Mouse (Mus musculus) cerebellum, adult 9-11 months (tissue): ENCODE data around the gene 4833439L19Rik.

Source experiments
- DNase-seq: peaks from one replicate; pipeline ENCODE4 v3.0.0; 2022

4833439L19Rik gene

GRCm38 (mm10) chr13:54504611-54505260 lies 60.5 kb downstream of the 4833439L19Rik start:
- DNase-seq = peak; percentile 19

- DNase-seq = peak; percentile 78
Observed at GRCm38 (mm10) chr13:54503604-54504521, 61.4 kb downstream of the 4833439L19Rik start, which contains the start of gene Simc1. TSS of gene Simc1 (plus strand) at chr13:54503779.

- no peak for DNase-seq
Observed at GRCm38 (mm10) chr13:54503278-54503603, 62.0 kb downstream of the 4833439L19Rik start.

DNA sequence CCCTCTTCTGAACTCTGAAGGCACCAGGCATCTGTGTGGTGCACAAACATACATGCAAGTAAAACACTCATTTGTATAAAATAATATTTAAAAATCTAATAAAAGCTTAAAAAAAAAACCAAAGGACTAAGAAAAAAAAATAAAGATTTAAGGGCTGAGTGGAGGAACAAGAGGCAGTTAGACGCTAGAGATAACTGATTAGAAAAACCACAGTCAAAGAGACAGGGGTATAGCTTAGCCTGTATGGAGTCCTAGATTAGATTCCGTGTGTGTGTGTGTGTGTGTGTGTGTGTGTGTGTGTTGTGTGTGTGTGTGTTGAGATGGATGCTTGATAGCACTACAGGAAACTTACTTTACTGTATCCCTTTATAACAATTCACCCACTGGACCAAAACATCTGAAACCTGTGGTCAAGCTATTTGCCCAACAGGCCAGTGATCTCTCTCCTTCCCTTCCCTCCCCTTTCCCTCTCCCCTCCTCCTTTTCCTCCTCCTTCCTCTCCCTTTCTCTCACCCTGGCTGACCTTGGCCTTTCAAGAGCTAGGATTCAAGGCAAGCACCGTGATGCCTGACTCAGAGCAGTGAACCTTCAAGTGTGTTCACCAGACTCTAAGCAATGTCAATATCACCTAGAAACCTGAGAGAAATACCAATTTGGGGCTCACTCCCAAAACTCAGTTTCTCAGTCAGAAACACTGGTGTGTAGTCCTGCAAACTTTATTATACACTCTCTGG lies 63.1 kb downstream of the 4833439L19Rik start:
- DNase-seq = no peak

DNA sequence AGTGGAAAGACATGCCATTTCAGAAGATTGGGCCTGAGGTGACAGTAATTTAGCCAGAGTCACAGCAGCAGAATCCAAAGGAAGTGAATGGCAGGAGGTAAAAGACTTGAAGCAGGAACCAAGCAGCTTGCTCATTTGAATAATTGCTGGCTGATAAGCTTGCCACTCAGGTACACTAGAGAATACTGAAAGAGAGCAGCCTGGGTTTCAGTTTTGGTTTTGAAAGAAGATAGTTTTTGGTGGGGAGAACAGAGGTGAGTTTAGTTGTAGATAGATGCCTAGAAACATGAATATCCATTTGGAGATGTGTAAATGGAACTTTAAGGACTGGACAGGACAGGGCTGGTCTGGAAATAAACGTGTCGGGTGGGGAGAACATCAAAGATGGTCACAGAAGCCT lies 63.9 kb downstream of the 4833439L19Rik start:
- DNase-seq = no peak
